Mouse (Mus musculus) gonadal fat pad, adult 2 months (tissue): ENCODE data around the gene Oosp1. TPM values are rescaled to one million over a fixed set of nuclear protein-coding genes. Genes with fewer than 3 reads are reported as not detected.

Experiments used
- DNase-seq: peaks from one replicate; pipeline ENCODE4 v3.0.0-alpha.2; 2012; ENCODE audit warnings: low read depth
- polyA plus RNA-seq: library from polyadenylated mRNA; depleted of rRNA; stranded (reverse); fragments of >200 nt; gene quantifications from 2 replicates; pipeline ENCODE4 v1.2.3, GENCODE M21; 2012; rRNA removed

Oosp1 gene
- polyA plus RNA-seq, 1 experiment = not detected

DNA sequence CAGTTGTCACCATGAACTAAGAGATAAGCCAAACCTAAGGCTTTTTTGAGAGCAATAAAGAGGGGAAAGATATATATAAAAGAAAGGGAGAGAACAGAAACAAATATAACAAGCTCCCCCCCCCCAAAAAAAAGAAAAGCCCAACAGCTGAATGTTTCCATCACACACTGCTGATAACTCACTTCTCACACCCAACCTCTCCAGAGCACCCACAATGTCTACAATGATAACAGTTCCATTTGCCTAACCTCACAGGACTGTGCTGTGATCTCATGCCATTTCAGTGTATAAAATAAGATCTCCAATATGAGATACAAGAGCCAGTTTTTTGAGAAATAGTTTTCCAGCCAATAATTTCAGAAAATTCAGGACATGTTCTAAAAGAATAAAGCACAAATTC is 73.0 kb downstream of the Oosp1 start:
- DNase-seq = no peak

Other genes starting within 250 kb of the Oosp1 start
- gene Ms4a4b, start 247.6 kb downstream of the Oosp1 start, polyA plus RNA-seq = 1.7 and 1.8 TPM in 2 replicates
- gene Ms4a6c, start 221.8 kb downstream of the Oosp1 start, polyA plus RNA-seq = 5.4 and 6.0 TPM in 2 replicates
- 0.18 and 0.34 TPM in 2 replicates for gene Gm8369, start 205.2 kb downstream of the Oosp1 start, polyA plus RNA-seq
- gene Ms4a6b, start 174.6 kb downstream of the Oosp1 start, polyA plus RNA-seq = 6.3 and 7.7 TPM in 2 replicates
- 14.1 and 14.6 TPM in 2 replicates for gene Ms4a4d, start 154.3 kb downstream of the Oosp1 start, polyA plus RNA-seq
- 3.0 and 6.3 TPM in 2 replicates for gene Ms4a6d, start 86.3 kb downstream of the Oosp1 start, polyA plus RNA-seq
- gene Ms4a2, start 67.4 kb downstream of the Oosp1 start, polyA plus RNA-seq = not detected in 2 replicates
- gene Ms4a3, start 50.3 kb downstream of the Oosp1 start, polyA plus RNA-seq = not detected in 2 replicates
- gene Oosp2, start 30.6 kb downstream of the Oosp1 start, polyA plus RNA-seq = not detected in 2 replicates
- gene Oosp3, start 5.9 kb upstream of the Oosp1 start, polyA plus RNA-seq = not detected in 2 replicates
- gene Gif, start 56.4 kb upstream of the Oosp1 start, polyA plus RNA-seq = not detected in 2 replicates
- 16.9 and 17.4 TPM in 2 replicates for gene Mrpl16, start 79.2 kb upstream of the Oosp1 start, polyA plus RNA-seq
- gene Stx3, start 128.3 kb upstream of the Oosp1 start, polyA plus RNA-seq = 11.5 and 15.0 TPM in 2 replicates
- gene Olfr1417, start 148.1 kb upstream of the Oosp1 start, polyA plus RNA-seq = not detected in 2 replicates
- not detected in 2 replicates for gene Olfr1418, start 169.9 kb upstream of the Oosp1 start, polyA plus RNA-seq
- gene Olfr1419, start 184.0 kb upstream of the Oosp1 start, polyA plus RNA-seq = not detected in 2 replicates
- gene Olfr1420, start 195.4 kb upstream of the Oosp1 start, polyA plus RNA-seq = not detected in 2 replicates
- 10.4 and 14.2 TPM in 2 replicates for gene Patl1, start 221.2 kb upstream of the Oosp1 start, polyA plus RNA-seq